Mouse (Mus musculus): Measurements from ENCODE around the gene Haus6.
"Not testable (repeated sequence)": the region's sequence is repeated elsewhere in the genome, so short reads cannot be mapped to it uniquely, and the experiment has no call there.

- not testable (repeated sequence) for TF ChIP-seq CTCF, EP300 (IDR thresholded peaks at IDR 0.05; ENCODE audit: low read depth)
These were observed 22.5 kb upstream of the Haus6 start for GRCm38 (mm10) chr4:86634312-86634711.
